Mouse (Mus musculus): Measurements from ENCODE around the gene Xrcc3.

DNA sequence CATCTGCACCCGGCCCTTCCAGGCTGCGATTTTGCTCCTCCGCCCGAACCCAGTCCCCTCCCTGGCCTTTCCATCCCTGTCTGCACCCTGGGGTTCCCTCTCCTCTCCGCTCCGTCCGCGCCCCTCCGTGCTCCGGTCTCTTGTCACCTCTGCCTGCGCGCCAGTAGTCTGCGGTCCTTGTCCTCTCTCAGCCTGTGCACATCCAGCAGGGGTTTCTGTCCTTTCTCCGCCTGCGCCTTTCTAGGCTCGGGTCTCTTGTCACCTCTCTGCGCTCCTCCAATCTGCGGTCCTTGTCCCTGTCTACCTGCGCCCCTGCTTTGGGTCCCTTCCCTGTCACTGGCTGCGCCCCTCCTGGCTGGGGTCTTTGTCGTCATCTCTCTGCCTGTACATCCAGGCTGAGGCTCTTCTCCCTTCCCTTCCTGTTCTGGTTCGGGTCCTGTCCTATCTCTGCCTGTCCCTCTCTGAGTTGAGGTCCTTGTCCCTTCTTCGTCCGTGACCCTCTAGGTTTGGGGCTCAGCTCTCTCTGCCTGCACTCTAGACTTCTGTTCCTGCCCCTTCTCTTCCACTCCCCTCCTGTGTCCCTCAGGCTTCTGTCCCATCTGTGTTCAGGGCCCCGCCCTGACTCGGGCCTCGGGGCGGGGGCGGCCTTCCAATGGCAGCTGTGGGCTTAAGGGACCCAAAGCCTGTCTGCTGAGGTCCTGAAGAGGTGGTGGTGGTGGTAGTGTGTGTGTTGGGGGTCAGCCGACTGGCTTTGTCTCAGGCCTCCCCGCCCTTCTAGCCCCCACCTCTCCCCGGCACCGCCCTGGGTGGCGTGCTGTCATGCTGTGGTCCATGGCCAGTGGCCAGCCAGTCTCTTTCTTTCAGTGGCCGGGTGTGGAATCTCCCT lies 54.3 kb downstream of the Xrcc3 start:
- TF ChIP-seq CTCF (IDR thresholded peaks at IDR 0.05; ENCODE audit: low read depth) (no peak), EP300 (optimal IDR thresholded peaks at IDR 0.05) (no peak)
